Mouse (Mus musculus): ENCODE measurements at regions not wholly inside any gene's neighbourhood (a gene's known extent, or its start where the extent isn't known, plus 50 kb on each side); places are given as distances from the start of the nearest gene placed in this dataset.

DNA sequence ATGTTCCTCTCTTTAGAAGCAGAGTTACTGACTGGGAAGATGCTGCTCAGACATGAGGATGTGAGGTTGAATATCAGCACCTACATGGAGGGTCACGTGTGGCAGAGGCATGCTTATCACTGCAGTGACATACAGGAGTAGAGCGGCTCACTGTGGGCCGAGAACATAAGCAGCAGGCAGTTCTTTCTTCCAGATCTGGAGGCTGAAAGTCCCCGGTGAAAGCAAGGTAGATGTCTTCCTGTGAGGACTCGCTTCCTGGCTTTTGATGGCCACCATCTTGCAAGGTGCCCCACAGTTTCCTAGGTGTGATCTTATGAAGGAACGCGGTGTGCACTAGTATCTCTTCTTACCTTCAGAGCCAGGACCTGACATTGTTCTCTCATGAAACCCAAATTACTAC lies 505.5 kb upstream of the Mki67 start:
- no peak overlapping the region for H3K4me2 ChIP-seq (ENCODE audit: low read depth)
- no peaks in the 10 kb centered on the region for H3K79me2 ChIP-seq (ENCODE audit: control insufficient read depth, insufficient read depth)
- H3K4me3 ChIP-seq = no peak overlapping the region
- no peak for TF ChIP-seq TCF3 (IDR thresholded peaks at IDR 0.05; ENCODE audit: insufficient read length, low read depth)
- H3ac ChIP-seq (ENCODE audit: control insufficient read depth, insufficient read length) = no peak overlapping the region
- H3K27me3 ChIP-seq (ENCODE audit: control insufficient read depth, insufficient read depth, insufficient read length) = no peaks in the 10 kb centered on the region
- no peaks in the 10 kb centered on the region for H3K36me3 ChIP-seq (ENCODE audit: control insufficient read depth, insufficient read depth)

DNA sequence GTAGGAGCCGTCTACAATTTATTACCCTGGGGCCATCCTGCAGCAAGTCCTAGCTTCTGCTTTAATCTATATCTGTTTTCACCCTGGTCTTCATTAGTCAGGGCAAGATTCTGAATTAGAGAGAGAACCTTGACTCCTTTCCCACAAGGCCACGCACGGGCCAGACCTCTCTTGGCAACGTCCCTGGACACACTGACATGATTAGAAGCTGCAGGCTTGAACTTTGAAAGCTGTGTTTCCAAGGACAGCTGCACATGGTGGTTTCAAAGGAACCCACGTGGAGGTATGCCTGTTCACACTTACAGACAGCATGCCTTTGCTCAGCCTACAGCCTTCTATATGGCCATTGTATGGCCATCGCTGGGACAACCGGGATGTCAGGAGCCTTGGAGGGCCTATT lies 509.9 kb upstream of the Mki67 start:
- Histone ChIP-seq H3K79me2 (ENCODE audit: control insufficient read depth, insufficient read depth) (no peaks in the 10 kb centered on the region), H3ac (ENCODE audit: control insufficient read depth, insufficient read length) (no peak overlapping the region), H3K4me3 (no peak overlapping the region), H3K36me3 (ENCODE audit: control insufficient read depth, insufficient read depth) (no peaks in the 10 kb centered on the region), H3K27me3 (ENCODE audit: control insufficient read depth, insufficient read depth, insufficient read length) (no peaks in the 10 kb centered on the region), H3K4me2 (ENCODE audit: low read depth) (no peak overlapping the region)
- no peak for TF ChIP-seq TCF12 (IDR thresholded peaks at IDR 0.05; ENCODE audit: insufficient read depth, poor library complexity, severe bottlenecking)
- no peak for TF ChIP-seq CEBPB (IDR thresholded peaks at IDR 0.05; ENCODE audit: insufficient read depth, poor library complexity, severe bottlenecking)
- TF ChIP-seq E2F4 (IDR thresholded peaks at IDR 0.05; ENCODE audit: insufficient read depth) = no peak
- TF ChIP-seq REST (IDR thresholded peaks at IDR 0.05; ENCODE audit: insufficient read depth, insufficient read length) = no peak
- no peak for TF ChIP-seq POLR2AphosphoS2 (IDR thresholded peaks at IDR 0.05; ENCODE audit: insufficient read length, low read depth)
- no peak for TF ChIP-seq SRF (IDR thresholded peaks at IDR 0.05; ENCODE audit: control insufficient read depth, insufficient read length, low read depth)
- no peak for TF ChIP-seq TCF3 (IDR thresholded peaks at IDR 0.05; ENCODE audit: insufficient read length, low read depth)
- no peak for TF ChIP-seq MAX (IDR thresholded peaks at IDR 0.05; ENCODE audit: low read depth)
- TF ChIP-seq MYOG (IDR thresholded peaks at IDR 0.05; ENCODE audit: control insufficient read depth in 1 of 3, insufficient read depth in 1 of 3, insufficient read length in 2 of 3, low read depth in 2 of 3) = no peak
- no peak for TF ChIP-seq USF1 (IDR thresholded peaks at IDR 0.05; ENCODE audit: low read depth)
- no peak for TF ChIP-seq MYOD1 (IDR thresholded peaks at IDR 0.05; ENCODE audit: control insufficient read depth in 1 of 3, insufficient read length in 2 of 3, low read depth in 2 of 3)
- no peak for TF ChIP-seq POLR2A (IDR thresholded peaks at IDR 0.05; ENCODE audit: insufficient read length, low read depth)

DNA sequence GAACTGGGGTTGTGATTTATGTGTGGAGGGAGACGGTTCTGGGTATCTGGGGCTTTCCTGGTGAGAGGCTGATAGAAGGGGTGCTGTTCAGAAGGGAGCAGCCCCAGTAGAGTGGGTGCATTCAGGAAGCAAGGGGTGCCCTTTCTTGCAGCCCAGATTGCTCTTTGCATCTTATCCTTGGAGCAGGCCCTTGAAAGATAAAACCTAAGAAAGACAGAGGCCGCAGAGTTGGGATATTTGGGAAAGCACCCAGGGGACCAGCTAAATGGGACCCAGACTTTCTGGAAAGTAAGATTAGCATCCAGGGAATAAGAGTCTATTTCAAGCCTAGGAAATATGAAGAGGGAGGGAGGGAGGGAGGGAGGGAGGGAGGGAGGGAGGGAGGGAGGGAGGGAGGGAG lies 512.2 kb upstream of the Mki67 start:
- TF ChIP-seq USF1 (IDR thresholded peaks at IDR 0.05; ENCODE audit: low read depth) = no peak
- TF ChIP-seq E2F4 (IDR thresholded peaks at IDR 0.05; ENCODE audit: insufficient read depth) = no peak
- no peak for TF ChIP-seq SRF (IDR thresholded peaks at IDR 0.05; ENCODE audit: control insufficient read depth, insufficient read length, low read depth)
- no peak for TF ChIP-seq MAX (IDR thresholded peaks at IDR 0.05; ENCODE audit: low read depth)
- no peak for TF ChIP-seq TCF3 (IDR thresholded peaks at IDR 0.05; ENCODE audit: insufficient read length, low read depth)
- no peak for TF ChIP-seq POLR2AphosphoS2 (IDR thresholded peaks at IDR 0.05; ENCODE audit: insufficient read length, low read depth)
- TF ChIP-seq MYOG (IDR thresholded peaks at IDR 0.05; ENCODE audit: control insufficient read depth in 1 of 3, insufficient read depth in 1 of 3, insufficient read length in 2 of 3, low read depth in 2 of 3) = no peak
- TF ChIP-seq REST (IDR thresholded peaks at IDR 0.05; ENCODE audit: insufficient read depth, insufficient read length) = no peak
- TF ChIP-seq MYOD1 (IDR thresholded peaks at IDR 0.05; ENCODE audit: control insufficient read depth in 1 of 3, insufficient read length in 2 of 3, low read depth in 2 of 3) = no peak
- Histone ChIP-seq H3K4me2 (ENCODE audit: low read depth) (no peak overlapping the region), H3K4me3 (no peak overlapping the region), H3K79me2 (ENCODE audit: control insufficient read depth, insufficient read depth) (no peaks in the 10 kb centered on the region), H3K36me3 (ENCODE audit: control insufficient read depth, insufficient read depth) (no peaks in the 10 kb centered on the region), H3ac (ENCODE audit: control insufficient read depth, insufficient read length) (no peak overlapping the region), H3K27me3 (ENCODE audit: control insufficient read depth, insufficient read depth, insufficient read length) (no peaks in the 10 kb centered on the region)

DNA sequence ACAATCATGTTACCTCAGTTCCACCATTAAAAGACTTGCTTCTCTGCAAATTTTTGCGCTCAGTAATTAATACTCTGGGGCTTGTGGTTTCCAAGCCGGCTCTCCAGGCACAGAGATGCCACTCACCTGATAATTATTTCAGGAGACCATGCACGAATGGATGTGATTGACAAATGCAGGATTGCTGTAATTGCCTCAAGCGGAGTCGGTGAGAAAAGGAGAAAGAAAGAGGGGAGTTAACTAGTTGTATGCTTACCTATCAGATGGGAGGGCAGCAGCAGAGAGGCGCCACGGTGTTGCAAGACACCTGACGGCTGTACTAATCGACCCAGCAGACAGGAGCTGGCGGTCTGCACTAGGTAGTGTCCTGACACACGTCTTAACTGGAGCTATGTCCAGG lies 513.4 kb upstream of the Mki67 start:
- H3K36me3 ChIP-seq (ENCODE audit: control insufficient read depth, insufficient read depth) = no peaks in the 10 kb centered on the region
- H3ac ChIP-seq (ENCODE audit: control insufficient read depth, insufficient read length) = no peak overlapping the region
- no peaks in the 10 kb centered on the region for H3K27me3 ChIP-seq (ENCODE audit: control insufficient read depth, insufficient read depth, insufficient read length)
- H3K4me3 ChIP-seq = no peak overlapping the region
- no peaks in the 10 kb centered on the region for H3K79me2 ChIP-seq (ENCODE audit: control insufficient read depth, insufficient read depth)
- TF ChIP-seq REST (IDR thresholded peaks at IDR 0.05; ENCODE audit: insufficient read depth, insufficient read length) (no peak), POLR2AphosphoS2 (IDR thresholded peaks at IDR 0.05; ENCODE audit: insufficient read length, low read depth) (no peak), MYOG (IDR thresholded peaks at IDR 0.05; ENCODE audit: control insufficient read depth in 1 of 3, insufficient read depth in 1 of 3, insufficient read length in 2 of 3, low read depth in 2 of 3) (no peak), CEBPB (IDR thresholded peaks at IDR 0.05; ENCODE audit: insufficient read depth, poor library complexity, severe bottlenecking) (no peak), SRF (IDR thresholded peaks at IDR 0.05; ENCODE audit: control insufficient read depth, insufficient read length, low read depth) (no peak), E2F4 (IDR thresholded peaks at IDR 0.05; ENCODE audit: insufficient read depth) (no peak), MYOD1 (IDR thresholded peaks at IDR 0.05; ENCODE audit: control insufficient read depth in 1 of 3, insufficient read length in 2 of 3, low read depth in 2 of 3) (no peak), TCF12 (IDR thresholded peaks at IDR 0.05; ENCODE audit: insufficient read depth, poor library complexity, severe bottlenecking) (no peak), USF1 (IDR thresholded peaks at IDR 0.05; ENCODE audit: low read depth) (no peak), MAX (IDR thresholded peaks at IDR 0.05; ENCODE audit: low read depth) (no peak), TCF3 (IDR thresholded peaks at IDR 0.05; ENCODE audit: insufficient read length, low read depth) (no peak), POLR2A (IDR thresholded peaks at IDR 0.05; ENCODE audit: insufficient read length, low read depth) (no peak)
- H3K4me2 ChIP-seq (ENCODE audit: low read depth) = no peak overlapping the region

DNA sequence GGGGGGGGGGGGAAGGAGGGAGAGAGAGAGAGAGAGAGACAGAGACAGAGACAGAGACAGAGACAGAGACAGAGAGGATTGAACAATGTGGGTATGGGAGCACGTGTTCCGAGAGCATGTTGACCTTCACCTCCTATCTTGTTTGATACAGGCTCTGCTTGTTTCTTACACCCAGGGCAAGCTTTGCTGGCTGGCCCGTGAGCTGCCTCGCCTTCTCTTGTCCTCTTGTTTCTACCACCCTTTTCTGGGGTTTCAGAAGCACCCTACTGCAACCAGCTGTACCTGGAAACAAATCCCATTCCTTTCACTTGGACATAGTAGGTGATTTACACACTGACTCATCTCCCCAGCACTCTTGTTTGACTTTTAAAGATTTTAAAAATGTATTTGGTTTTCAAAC lies 516.0 kb upstream of the Mki67 start:
- H3K4me2 ChIP-seq (ENCODE audit: low read depth) = no peak overlapping the region
- no peaks in the 10 kb centered on the region for H3K79me2 ChIP-seq (ENCODE audit: control insufficient read depth, insufficient read depth)
- no peaks in the 10 kb centered on the region for H3K27me3 ChIP-seq (ENCODE audit: control insufficient read depth, insufficient read depth, insufficient read length)
- TF ChIP-seq E2F4 (IDR thresholded peaks at IDR 0.05; ENCODE audit: insufficient read depth) = no peak
- TF ChIP-seq SRF (IDR thresholded peaks at IDR 0.05; ENCODE audit: control insufficient read depth, insufficient read length, low read depth) = no peak
- no peak for TF ChIP-seq TCF3 (IDR thresholded peaks at IDR 0.05; ENCODE audit: insufficient read length, low read depth)
- TF ChIP-seq MAX (IDR thresholded peaks at IDR 0.05; ENCODE audit: low read depth) = no peak
- no peak for TF ChIP-seq MYOG (IDR thresholded peaks at IDR 0.05; ENCODE audit: control insufficient read depth in 1 of 3, insufficient read depth in 1 of 3, insufficient read length in 2 of 3, low read depth in 2 of 3)
- no peak for TF ChIP-seq MYOD1 (IDR thresholded peaks at IDR 0.05; ENCODE audit: control insufficient read depth in 1 of 3, insufficient read length in 2 of 3, low read depth in 2 of 3)
- TF ChIP-seq USF1 (IDR thresholded peaks at IDR 0.05; ENCODE audit: low read depth) = no peak
- TF ChIP-seq REST (IDR thresholded peaks at IDR 0.05; ENCODE audit: insufficient read depth, insufficient read length) = no peak
- no peak for TF ChIP-seq POLR2AphosphoS2 (IDR thresholded peaks at IDR 0.05; ENCODE audit: insufficient read length, low read depth)
- TF ChIP-seq POLR2A (IDR thresholded peaks at IDR 0.05; ENCODE audit: insufficient read length, low read depth) = no peak
- no peak for TF ChIP-seq TCF12 (IDR thresholded peaks at IDR 0.05; ENCODE audit: insufficient read depth, poor library complexity, severe bottlenecking)
- no peak for TF ChIP-seq CEBPB (IDR thresholded peaks at IDR 0.05; ENCODE audit: insufficient read depth, poor library complexity, severe bottlenecking)
- H3K36me3 ChIP-seq (ENCODE audit: control insufficient read depth, insufficient read depth) = no peaks in the 10 kb centered on the region
- no peak overlapping the region for H3K4me3 ChIP-seq
- no peak overlapping the region for H3ac ChIP-seq (ENCODE audit: control insufficient read depth, insufficient read length)

Data from myocyte (in vitro differentiated cells).